Mouse (Mus musculus): ENCODE data around the gene Kif28. TPM values are rescaled to one million over a fixed set of nuclear protein-coding genes. Genes with fewer than 3 reads are reported as not detected.
"Not testable (repeated sequence)": the region's sequence is repeated elsewhere in the genome, so short reads cannot be mapped to it uniquely, and the experiment has no call there.

Kif28 gene
- total RNA-seq, 2 experiments from 2014 or later, result 0.19 to 0.32 TPM

DNA sequence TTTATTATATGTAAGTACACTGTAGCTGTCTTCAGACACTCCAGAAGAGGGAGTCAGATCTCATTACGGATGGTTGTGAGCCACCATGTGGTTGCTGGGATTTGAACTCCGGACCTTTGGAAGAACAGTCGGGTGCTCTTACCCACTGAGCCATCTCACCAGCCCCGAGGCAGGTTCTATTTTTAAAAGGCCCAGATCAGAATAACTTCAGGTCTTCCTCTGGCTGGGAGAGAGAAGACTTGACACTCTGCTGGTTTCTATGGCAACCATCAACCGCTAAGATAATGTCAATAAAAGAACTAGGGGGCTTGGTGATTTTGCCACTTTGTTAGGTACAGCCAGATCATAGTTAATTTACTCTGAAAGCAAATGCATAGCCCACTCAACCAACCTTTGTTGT lies 96.4 kb downstream of the Kif28 start:
- DNase-seq (ENCODE audit: low spot score in 2 of 2), result not testable (repeated sequence)

DNA sequence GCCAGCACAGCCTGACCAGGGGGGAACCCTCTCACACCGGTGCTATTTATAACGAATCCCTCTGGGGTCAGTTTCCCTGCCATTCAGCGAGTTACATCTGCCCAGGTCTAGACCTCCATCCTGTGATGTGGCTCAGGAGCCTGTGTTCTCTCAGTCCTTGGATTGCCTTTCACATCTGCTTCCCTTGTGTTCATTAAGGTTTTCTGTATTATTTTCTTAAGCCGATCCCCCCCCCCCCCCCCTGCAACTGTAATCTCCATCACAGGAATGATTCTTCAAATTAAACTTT lies 99.1 kb downstream of the Kif28 start:
- DNase-seq (ENCODE audit: low spot score in 2 of 2), result no peak

Other genes with a start within 250 kb of the Kif28 start
- 10 to 100 TPM; 18.2 to 19.3 TPM for gene Smyd3, start 227.2 kb downstream of the Kif28 start, total RNA-seq (2021)
- 10 to 100 TPM; 21.4 to 23.9 TPM for gene Tfb2m, start 199.0 kb downstream of the Kif28 start, total RNA-seq (2021)
- gene Cnst, start 198.9 kb downstream of the Kif28 start, total RNA-seq (2021), result 10 to 100 TPM; 30.9 to 32.8 TPM
- 10 to 100 TPM; 69.1 to 69.4 TPM for gene Sccpdh, start 77.1 kb downstream of the Kif28 start, total RNA-seq (2021)
- not detected for gene Gm10518, start 58.1 kb upstream of the Kif28 start, total RNA-seq (2021)
- 10 to 100 TPM; 27.9 to 28.5 TPM for gene Ahctf1, start 58.4 kb upstream of the Kif28 start, total RNA-seq (2021)
- gene Cdc42bpa, start 215.2 kb upstream of the Kif28 start, total RNA-seq (2021), result 100 to 1,000 TPM; 214 to 233 TPM